8 mouse cellular contexts compared by ENCODE assay signal in genomic region chr3:122275111-122275510, GRCm38 (mm10). TPM values are rescaled to one million over a fixed set of nuclear protein-coding genes. Genes with fewer than 3 reads are reported as not detected.
A peak's percentile ranks its signal among the peaks of the same experiment; 100 is the strongest.
DNase-seq lines count a peak whose midpoint lies in the region; ATAC-seq and TF ChIP-seq lines count a peak whose summit lies in the region.

No protein-coding gene starts in this region.

- H3K27me3 ChIP-seq in embryonic facial prominence, embryonic 15.5 days, result no peaks in the 10 kb centered on the region
- H3K27me3 ChIP-seq in limb, embryonic 10.5 days (ENCODE audit: low read depth, poor library complexity, severe bottlenecking), result no peaks in the 10 kb centered on the region
- H3K27me3 ChIP-seq in neural tube, embryonic 14.5 days (ENCODE audit: control insufficient read depth, insufficient read depth, low read length), result no peaks in the 10 kb centered on the region

- TF ChIP-seq CTCF in left cerebral cortex, adult 2 months (IDR thresholded peaks at IDR 0.05), result no peak

- no peak overlapping the region for H3K27ac ChIP-seq in left cerebral cortex, adult 2 months
- H3K27ac ChIP-seq in embryonic facial prominence, embryonic 15.5 days (replicated peaks), result no peak overlapping the region
- H3K27ac ChIP-seq in limb, embryonic 10.5 days, result no peak overlapping the region; the same call in 1 of the 2 replicates
- H3K27ac ChIP-seq in neural tube, embryonic 14.5 days (ENCODE audit: low read depth, low read length), result no peak overlapping the region

- H3K4me2 ChIP-seq in embryonic facial prominence, embryonic 15.5 days (replicated peaks), result peak overlapping the region; percentile 53
- H3K4me2 ChIP-seq in neural tube, embryonic 14.5 days (ENCODE audit: low read depth, low read length), result peak overlapping the region; percentile 90

- H3K4me3 ChIP-seq in left cerebral cortex, adult 2 months, result peak overlapping the region; percentile 77
- H3K4me3 ChIP-seq in embryonic facial prominence, embryonic 15.5 days (replicated peaks), result peak overlapping the region; percentile 81
- peak overlapping the region; percentile 82 for H3K4me3 ChIP-seq in limb, embryonic 10.5 days
- peak overlapping the region; percentile 72 for H3K4me3 ChIP-seq in neural tube, embryonic 14.5 days (ENCODE audit: low read depth, low read length)

- peak overlapping the region; percentile 86; the same call in 1 of the 2 replicates for H3K9ac ChIP-seq in embryonic facial prominence, embryonic 15.5 days
- H3K9ac ChIP-seq in neural tube, embryonic 14.5 days (replicated peaks; ENCODE audit: low read depth, low read length), result peak overlapping the region; percentile 68; the same call in 1 of the 2 replicates

- intact Hi-C loops in left cerebral cortex, adult 2 months (cut with DNase I), result no loop called here

- peaks cover 31% of the 10 kb centered on the region for H3K4me1 ChIP-seq in embryonic facial prominence, embryonic 15.5 days
- H3K4me1 ChIP-seq in limb, embryonic 10.5 days, result peaks cover 29% of the 10 kb centered on the region
- H3K4me1 ChIP-seq in neural tube, embryonic 14.5 days (ENCODE audit: control insufficient read depth, insufficient read depth, low read length), result peaks cover 26% of the 10 kb centered on the region

- no peak for DNase-seq in left cerebral cortex, adult 2 months (ENCODE audit: extremely low spot score in 1 of 2, low spot score in 2 of 2)
- DNase-seq in left cerebral cortex, adult 8-10 months (ENCODE audit: low spot score in 2 of 2), result no peak
- DNase-seq in limb, embryonic 10.5 days (ENCODE audit: low spot score), result no peak
- no peak for DNase-seq in urinary bladder, postnatal 36 days (ENCODE audit: low spot score in 2 of 2)
- DNase-seq in kidney, adult 18-20 months, result no peak
- DNase-seq in adrenal gland, adult 8-10 months, result no peak

- H3K9me3 ChIP-seq in embryonic facial prominence, embryonic 15.5 days (replicated peaks), result no peaks in the 10 kb centered on the region
- H3K9me3 ChIP-seq in limb, embryonic 10.5 days (replicated peaks), result no peaks in the 10 kb centered on the region
- H3K9me3 ChIP-seq in neural tube, embryonic 14.5 days (ENCODE audit: control insufficient read depth, low read length), result no peaks in the 10 kb centered on the region

- 71% methylated on average over 10 of the region's 10 CpGs for WGBS in embryonic facial prominence, embryonic 15.5 days
- 81% methylated on average over 10 of the region's 10 CpGs for WGBS in limb, embryonic 10.5 days
- 71% methylated on average over 10 of the region's 10 CpGs for WGBS in neural tube, embryonic 14.5 days

- no peak for ATAC-seq in embryonic facial prominence, embryonic 15.5 days (ENCODE audit: insufficient number of reproducible peaks, low FRiP score, low TSS enrichment, low read depth)
- no peak for ATAC-seq in neural tube, embryonic 14.5 days (ENCODE audit: low read depth)

- H3K36me3 ChIP-seq in embryonic facial prominence, embryonic 15.5 days, result peaks cover 48% of the 10 kb centered on the region
- H3K36me3 ChIP-seq in limb, embryonic 10.5 days, result peaks cover 52% of the 10 kb centered on the region
- peaks cover 28% of the 10 kb centered on the region; the same call in 1 of the 2 replicates for H3K36me3 ChIP-seq in neural tube, embryonic 14.5 days (ENCODE audit: control insufficient read depth, insufficient read depth, low read length)

RNA-seq across cellular contexts. Expression of gene Dnttip2, which starts 0.9 kb away (rescaled TPM):
- total RNA-seq in left cerebral cortex, adult 2 months (2021), result 10 to 100 TPM; 29.5 to 33.4 TPM
- 10 to 100 TPM; 30.0 to 36.1 (median 30.8) TPM for total RNA-seq in left cerebral cortex, adult 8-10 months (2022)
- polyA plus RNA-seq in embryonic facial prominence, embryonic 15.5 days (2015; fragmentation: Nextera tagmentation; extraction: Ambion mirVana), result 63.8 and 65.0 TPM in 2 replicates
- polyA plus RNA-seq in limb, embryonic 10.5 days (2016; fragmentation: Nextera tagmentation; extraction: Ambion mirVana), result 93.2 and 99.6 TPM in 2 replicates
- 48.2 and 54.3 TPM in 2 replicates for polyA plus RNA-seq in neural tube, embryonic 14.5 days (2014; fragmentation: Nextera tagmentation; extraction: Ambion mirVana)
- 10 to 100 TPM; 36.0 to 43.2 (median 38.6) TPM for total RNA-seq in adrenal gland, adult 8-10 months (2022)

RNA-seq across cellular contexts. Expression of gene Bcar3, which starts 18.8 kb away (rescaled TPM):
- total RNA-seq in left cerebral cortex, adult 2 months (2021), result 10 to 100 TPM; 14.7 to 15.4 TPM
- total RNA-seq in left cerebral cortex, adult 8-10 months (2022), result 10 to 100 TPM; 13.1 to 18.8 (median 16.8) TPM
- 11.3 and 12.6 TPM in 2 replicates for polyA plus RNA-seq in embryonic facial prominence, embryonic 15.5 days (2015; fragmentation: Nextera tagmentation; extraction: Ambion mirVana)
- polyA plus RNA-seq in limb, embryonic 10.5 days (2016; fragmentation: Nextera tagmentation; extraction: Ambion mirVana), result 5.2 and 5.6 TPM in 2 replicates
- 4.4 and 6.3 TPM in 2 replicates for polyA plus RNA-seq in neural tube, embryonic 14.5 days (2014; fragmentation: Nextera tagmentation; extraction: Ambion mirVana)
- 10 to 100 TPM; 64.1 to 91.3 (median 70.4) TPM for total RNA-seq in adrenal gland, adult 8-10 months (2022)

RNA-seq across cellular contexts. Expression of gene Gclm, which starts 29.8 kb away (rescaled TPM):
- total RNA-seq in left cerebral cortex, adult 2 months (2021), result 10 to 100 TPM; 60.5 to 67.3 TPM
- 100 to 1,000 TPM in 1 of 4 experiments, 10 to 100 TPM in 3; 82.3 to 105 (median 88.4) TPM for total RNA-seq in left cerebral cortex, adult 8-10 months (2022)
- polyA plus RNA-seq in embryonic facial prominence, embryonic 15.5 days (2015; fragmentation: Nextera tagmentation; extraction: Ambion mirVana), result 68.6 and 74.2 TPM in 2 replicates
- polyA plus RNA-seq in limb, embryonic 10.5 days (2016; fragmentation: Nextera tagmentation; extraction: Ambion mirVana), result 32.5 and 40.3 TPM in 2 replicates
- polyA plus RNA-seq in neural tube, embryonic 14.5 days (2014; fragmentation: Nextera tagmentation; extraction: Ambion mirVana), result 48.1 and 55.5 TPM in 2 replicates
- 100 to 1,000 TPM in 2 of 4 experiments, 10 to 100 TPM in 2; 85.9 to 118 (median 100) TPM for total RNA-seq in adrenal gland, adult 8-10 months (2022)
